Mouse (Mus musculus) heart, embryonic 14.5 days (tissue): Measurements from ENCODE around the gene Snapc3. TPM values are rescaled to one million over a fixed set of nuclear protein-coding genes. Genes with fewer than 3 reads are reported as not detected.

ENCODE experiments used
- ATAC-seq: fragments of 200-750 bp; cut with Nextera tagmentation; 2 replicates; pipeline ENCODE4 v1.8.0; 2017; ENCODE audit warnings: low read depth, moderate TSS enrichment; ENCODE audit not compliant: insufficient number of reproducible peaks, insufficient read depth, low FRiP score
- H3K27ac ChIP-seq, 2 experiments: fragments of 200-500 bp in 1 of 2; fragments of 300-500 bp in 1 of 2; sonication (generic) in 1 of 2; replicated peaks in 1 of 2; 2 replicates each; pipeline ENCODE4 v1.5.1; 2012 to 2014; ENCODE audit warnings: low read depth in 2 of 2, low read length in 2 of 2, control low read depth in 1 of 2, mild to moderate bottlenecking in 1 of 2, mixed read lengths in 1 of 2; ENCODE audit not compliant: control insufficient read depth in 1 of 2, insufficient read depth in 1 of 2
- H3K27me3 ChIP-seq: fragments of 300-500 bp; sonication (generic); 2 replicates; pipeline ENCODE4 v1.6.1; 2014; ENCODE audit warnings: mild to moderate bottlenecking, low read length, control low read depth; ENCODE audit not compliant: control insufficient read depth, insufficient read depth
- H3K36me3 ChIP-seq: fragments of 300-500 bp; sonication (generic); 2 replicates; pipeline ENCODE4 v1.6.1; 2014; ENCODE audit warnings: mild to moderate bottlenecking, control low read depth, low read length, mixed read lengths; ENCODE audit not compliant: control insufficient read depth, insufficient read depth
- H3K4me1 ChIP-seq, 2 experiments: fragments of 200-500 bp in 1 of 2; fragments of 300-500 bp in 1 of 2; sonication (generic) in 1 of 2; 2 replicates each; pipeline ENCODE4 v1.6.1; 2012 to 2014; ENCODE audit warnings: low read length in 2 of 2, control low read depth in 1 of 2, mixed read lengths in 1 of 2; ENCODE audit not compliant: control insufficient read depth in 2 of 2, insufficient read depth in 2 of 2
- H3K4me2 ChIP-seq: fragments of 300-500 bp; sonication (generic); 2 replicates; pipeline ENCODE4 v1.6.1; 2014; ENCODE audit warnings: mild to moderate bottlenecking, low read length
- H3K4me3 ChIP-seq, 2 experiments: fragments of 200-500 bp in 1 of 2; fragments of 300-500 bp in 1 of 2; sonication (generic) in 1 of 2; 2 replicates each; pipeline ENCODE4 v1.5.1; 2012 to 2014; ENCODE audit warnings: low read length in 2 of 2, mild to moderate bottlenecking in 2 of 2, control low read depth in 1 of 2, low read depth in 1 of 2, moderate library complexity in 1 of 2; ENCODE audit not compliant: control insufficient read depth in 1 of 2, insufficient read depth in 1 of 2
- H3K9ac ChIP-seq: fragments of 300-500 bp; sonication (generic); 2 replicates; pipeline ENCODE4 v1.6.1; 2014; ENCODE audit warnings: mild to moderate bottlenecking, low read length
- H3K9me3 ChIP-seq: fragments of 300-500 bp; sonication (generic); 2 replicates; pipeline ENCODE4 v1.6.1; 2016; ENCODE audit warnings: low read length, control low read depth; ENCODE audit not compliant: control insufficient read depth
- WGBS: fragments of 180-500 bp; shearing (Covaris S2); extraction: QIAGEN DNeasy Blood & Tissue Kit; methylation state at CpG from one replicate; pipeline ENCODE4 v1.1.7; 2014; 5-methylcytosine and 5-hydroxymethylcytosine counted together
- polyA plus RNA-seq: library from polyadenylated mRNA; unstranded; fragments of >200 nt; fragmentation: Nextera tagmentation; extraction: Ambion mirVana; gene quantifications from 2 replicates; pipeline ENCODE4 v1.2.1, GENCODE M21; 2014

Gene Snapc3
- polyA plus RNA-seq, 1 experiment from 2014 or later, result 33.7 TPM

DNA sequence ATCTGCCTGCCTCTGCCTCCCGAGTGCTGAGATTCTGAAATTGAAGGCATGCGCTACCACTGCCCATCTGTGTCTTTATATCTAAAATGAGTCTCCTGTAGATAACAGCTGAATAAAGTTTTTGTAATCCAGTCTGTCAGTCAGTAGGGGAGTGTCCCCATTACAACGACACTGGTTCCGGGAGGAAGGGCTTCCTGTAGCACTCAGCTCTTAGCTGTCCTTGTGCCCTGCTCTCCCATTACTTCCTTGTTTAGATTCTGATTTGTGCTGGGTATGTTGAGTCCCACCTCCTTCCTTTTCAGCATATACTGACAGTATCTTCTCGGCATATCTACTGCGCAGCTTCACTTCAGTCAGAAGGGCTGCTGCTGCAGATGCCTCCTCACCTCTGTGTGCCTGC lies 15.4 kb downstream of the Snapc3 start:
- Histone ChIP-seq H3K9ac (no peak overlapping the region), H3K27ac (no peak overlapping the region), H3K4me1 (no peaks in the 10 kb centered on the region), H3K9me3 (no peaks in the 10 kb centered on the region), H3K4me2 (no peak overlapping the region), H3K36me3 (peaks cover 86% of the 10 kb centered on the region), H3K27me3 (no peaks in the 10 kb centered on the region), H3K4me3 (no peak overlapping the region)
- WGBS, result 81% methylated on average over 6 of the region's 6 CpGs
- ATAC-seq, result no peak

DNA sequence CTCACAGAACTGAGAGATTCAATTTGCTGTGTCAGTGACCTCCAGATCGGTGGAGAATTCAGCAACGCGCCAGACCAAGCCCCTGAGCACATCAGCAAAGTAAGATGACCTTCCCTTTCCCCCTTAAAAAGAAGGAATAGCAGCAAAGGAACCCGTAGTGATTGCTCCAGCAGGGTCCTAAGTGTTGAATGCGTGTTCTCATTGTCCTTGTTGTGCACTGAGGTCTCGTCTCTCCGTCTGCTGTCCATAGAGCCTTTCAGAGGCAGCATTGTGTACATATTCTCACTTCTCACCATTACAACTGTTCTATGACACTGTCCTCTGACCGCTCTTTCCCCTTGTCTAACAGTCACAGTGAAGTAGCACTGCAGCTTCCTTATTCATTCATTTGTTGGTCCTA lies 18.9 kb downstream of the Snapc3 start:
- Histone ChIP-seq H3K36me3 (peaks cover 90% of the 10 kb centered on the region), H3K4me2 (no peak overlapping the region), H3K4me3 (no peak overlapping the region), H3K4me1 (no peaks in the 10 kb centered on the region), H3K9me3 (no peaks in the 10 kb centered on the region), H3K27ac (no peak overlapping the region), H3K27me3 (no peaks in the 10 kb centered on the region), H3K9ac (no peak overlapping the region)
- ATAC-seq, result no peak
- WGBS, result 95% methylated on average over 8 of the region's 8 CpGs

- H3K27ac ChIP-seq, result no peak overlapping the region
- no peaks in the 10 kb centered on the region for H3K27me3 ChIP-seq
- no peak overlapping the region for H3K4me3 ChIP-seq
- H3K9me3 ChIP-seq, result no peaks in the 10 kb centered on the region
- no peak overlapping the region for H3K9ac ChIP-seq
- H3K36me3 ChIP-seq, result peaks cover 92% of the 10 kb centered on the region
- ATAC-seq, result no peak
- H3K4me2 ChIP-seq, result no peak overlapping the region
- H3K4me1 ChIP-seq, result no peaks in the 10 kb centered on the region
These were observed 20.6 kb downstream of the Snapc3 start for GRCm38 (mm10) chr4:83438116-83438515.

DNA sequence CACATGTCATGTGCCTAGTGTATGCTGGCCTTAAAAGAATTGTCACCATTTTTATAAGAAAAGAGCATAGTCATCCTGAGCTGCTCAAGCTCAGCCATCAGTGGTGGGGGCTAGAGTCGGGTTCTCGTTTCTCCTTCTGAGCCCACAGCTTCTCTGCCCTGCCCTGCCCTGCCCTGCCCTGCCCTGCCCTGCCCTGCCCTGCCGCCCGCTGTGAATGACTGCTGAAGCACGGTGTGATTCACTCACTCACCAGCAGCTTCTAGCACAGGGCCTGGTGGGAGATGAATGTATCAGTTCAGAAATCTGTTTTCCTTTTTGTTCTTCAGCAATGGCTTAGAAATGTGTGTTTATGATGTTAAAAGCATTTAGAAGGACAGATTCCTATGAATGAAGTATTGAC lies 21.5 kb downstream of the Snapc3 start:
- H3K4me1 ChIP-seq, result no peaks in the 10 kb centered on the region
- no peak overlapping the region for H3K27ac ChIP-seq
- H3K4me3 ChIP-seq, result no peak overlapping the region
- ATAC-seq, result no peak
- H3K9ac ChIP-seq, result no peak overlapping the region
- no peak overlapping the region for H3K4me2 ChIP-seq
- H3K9me3 ChIP-seq, result no peaks in the 10 kb centered on the region
- no peaks in the 10 kb centered on the region for H3K27me3 ChIP-seq
- 68% methylated on average over 5 of the region's 5 CpGs for WGBS
- peaks cover 83% of the 10 kb centered on the region for H3K36me3 ChIP-seq

- H3K9ac ChIP-seq, result no peak overlapping the region
- H3K4me1 ChIP-seq, result no peaks in the 10 kb centered on the region
- H3K36me3 ChIP-seq, result peaks cover 63% of the 10 kb centered on the region
- no peak overlapping the region for H3K27ac ChIP-seq
- H3K27me3 ChIP-seq, result no peaks in the 10 kb centered on the region
- ATAC-seq, result no peak
- no peaks in the 10 kb centered on the region for H3K9me3 ChIP-seq
- no peak overlapping the region for H3K4me3 ChIP-seq
- H3K4me2 ChIP-seq, result no peak overlapping the region
- WGBS, result 89% methylated on average over 4 of the region's 4 CpGs
These were observed 23.5 kb downstream of the Snapc3 start for GRCm38 (mm10) chr4:83441050-83441449.

DNA sequence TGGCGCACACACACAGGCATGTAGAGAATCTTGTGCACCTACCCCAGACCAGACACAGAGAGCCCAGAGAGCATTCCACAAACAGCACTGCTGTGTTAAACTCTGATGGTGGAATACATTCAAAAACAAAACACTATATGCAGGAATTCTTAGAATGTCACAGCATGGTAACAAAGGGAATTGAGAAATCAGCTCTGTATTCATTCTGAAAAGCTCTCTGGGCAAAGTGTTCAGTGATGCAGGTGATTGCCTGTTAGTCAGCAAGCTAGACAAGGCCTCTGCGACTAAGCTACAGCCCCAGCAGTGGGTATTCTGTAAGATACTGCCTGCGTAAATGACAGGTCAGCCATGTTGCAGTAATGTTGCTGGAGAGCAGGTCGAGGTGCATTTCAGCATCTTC lies 33.3 kb downstream of the Snapc3 start:
- ATAC-seq, result no peak

GRCm38 (mm10) chr4:83460106-83460505 lies 42.6 kb downstream of the Snapc3 start:
- H3K4me2 ChIP-seq, result no peak overlapping the region
- H3K4me3 ChIP-seq, result no peak overlapping the region
- no peak for ATAC-seq
- H3K9ac ChIP-seq, result no peak overlapping the region
- H3K27ac ChIP-seq, result no peak overlapping the region
- no peaks in the 10 kb centered on the region for H3K27me3 ChIP-seq
- 92% methylated on average over 5 of the region's 5 CpGs for WGBS
- no peaks in the 10 kb centered on the region for H3K4me1 ChIP-seq
- H3K9me3 ChIP-seq, result no peaks in the 10 kb centered on the region
- H3K36me3 ChIP-seq, result peaks cover 90% of the 10 kb centered on the region

More for the DNA sequence above, 33.3 kb downstream of the Snapc3 start:
- Histone ChIP-seq H3K36me3 (peaks cover 67% of the 10 kb centered on the region), H3K27ac (no peak overlapping the region), H3K4me2 (no peak overlapping the region), H3K9ac (no peak overlapping the region), H3K27me3 (no peaks in the 10 kb centered on the region), H3K4me3 (no peak overlapping the region), H3K9me3 (no peaks in the 10 kb centered on the region), H3K4me1 (no peaks in the 10 kb centered on the region)
- 92% methylated on average over 4 of the region's 4 CpGs for WGBS

- no peak for ATAC-seq
- Histone ChIP-seq H3K4me2 (no peak overlapping the region), H3K4me1 (peaks cover 2 to 5% of the 10 kb centered on the region in 2 experiments; a peak in 1 of 4 replicates), H3K9me3 (no peaks in the 10 kb centered on the region), H3K9ac (no peak overlapping the region), H3K27ac (no peak overlapping the region), H3K4me3 (no peak overlapping the region), H3K36me3 (peaks cover 87% of the 10 kb centered on the region), H3K27me3 (no peaks in the 10 kb centered on the region)
- WGBS, result 88% methylated on average over 7 of the region's 7 CpGs
These were observed 47.3 kb downstream of the Snapc3 start for GRCm38 (mm10) chr4:83464827-83465226.
